Mouse (Mus musculus): ENCODE measurements around the gene Zfp72. TPM values are rescaled to one million over a fixed set of nuclear protein-coding genes. Genes with fewer than 3 reads are reported as not detected.

Gene Zfp72
- 7.1 and 8.6 TPM in 2 replicates for polyA plus RNA-seq (2015; fragmentation: Nextera tagmentation; extraction: Ambion mirVana)

DNA sequence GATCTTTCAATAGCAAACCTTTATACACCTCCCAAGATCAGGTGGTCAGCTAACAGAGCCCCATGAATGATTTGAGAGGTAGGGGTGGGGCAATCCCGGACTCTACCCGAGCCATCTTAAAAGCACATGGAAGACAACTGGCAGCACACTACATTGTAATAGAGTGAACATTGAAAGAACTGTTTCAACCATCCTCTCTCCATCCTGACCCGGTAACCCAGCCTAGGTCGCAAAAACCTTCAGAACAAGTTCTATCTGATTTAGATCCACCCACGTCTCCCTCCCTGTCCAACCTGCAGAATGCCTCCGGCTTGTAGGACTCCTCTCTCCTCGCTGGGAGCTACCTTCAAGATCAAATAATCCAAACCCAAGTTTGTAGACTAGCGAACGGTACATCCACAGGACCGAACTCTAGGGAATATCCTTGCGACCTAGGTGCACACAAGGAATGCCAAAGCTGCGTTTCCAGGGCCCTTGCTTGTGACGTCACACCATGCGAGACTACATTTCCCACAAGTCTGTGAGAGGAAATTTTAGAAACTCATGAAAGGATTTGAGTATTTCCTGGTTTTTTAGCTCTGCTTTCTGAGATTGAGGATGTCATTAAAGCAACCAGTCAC is at the start of gene Zfp72:
Gene Zfp72, minus strand, starts transcription at position 466 of the 620 bp plus-strand sequence.
- Histone ChIP-seq H3K9ac (replicated peaks; ENCODE audit: low read length) (peak within 1 kb of the TSS; percentile 82), H3K27ac (ENCODE audit: low read length) (peak within 1 kb of the TSS; percentile 67; the same call in 1 of the 2 replicates), H3K36me3 (ENCODE audit: insufficient read depth, low read length) (no peaks in the 10 kb centered on the region), H3K9me3 (ENCODE audit: low read length) (no peaks in the 10 kb centered on the region), H3K4me3 (ENCODE audit: low read length) (peak within 1 kb of the TSS; percentile 81), H3K4me1 (ENCODE audit: insufficient read depth, low read length) (0 out of 2 replicates have a peak, but pooled peaks cover 8% of the 10 kb centered on the region), H3K4me2 (replicated peaks; ENCODE audit: low read depth, low read length) (peak within 1 kb of the TSS; percentile 74), H3K27me3 (ENCODE audit: insufficient read depth, low read length) (no peaks in the 10 kb centered on the region)
- under 1% methylated on average over 14 of the region's 14 CpGs for WGBS
- ATAC-seq (ENCODE audit: low FRiP score, low TSS enrichment): peak; percentile 92

DNA sequence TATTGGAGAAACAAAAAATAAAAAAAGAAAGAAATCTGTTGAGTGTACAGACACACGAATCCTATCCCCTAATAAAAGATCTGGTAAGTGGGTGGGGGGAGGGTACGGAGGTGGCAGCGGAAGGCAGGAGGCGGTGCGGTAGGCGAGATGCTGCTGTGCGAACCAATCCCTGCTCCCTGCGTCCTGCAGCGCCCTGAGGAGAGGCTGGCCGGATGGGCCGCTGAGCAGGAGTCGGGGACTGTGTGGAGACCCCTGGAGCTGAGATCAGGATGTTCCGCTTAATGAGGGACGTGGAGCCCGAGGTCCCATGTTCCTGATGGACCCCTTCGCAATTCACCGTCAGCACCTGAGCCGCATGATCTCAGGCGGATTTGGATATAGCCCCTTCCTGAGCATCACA is 49.3 kb upstream of the Zfp72 start:
- 22% methylated on average over 19 of the region's 19 CpGs for WGBS
- no peak overlapping the region for H3K27ac ChIP-seq (ENCODE audit: low read length)
- no peaks in the 10 kb centered on the region for H3K27me3 ChIP-seq (ENCODE audit: insufficient read depth, low read length)
- H3K4me3 ChIP-seq (ENCODE audit: low read length): no peak overlapping the region
- H3K36me3 ChIP-seq (ENCODE audit: insufficient read depth, low read length): peaks cover 18% of the 10 kb centered on the region; the same call in 1 of the 2 replicates
- no peak for ATAC-seq (ENCODE audit: low FRiP score, low TSS enrichment)
- no peak overlapping the region for H3K4me2 ChIP-seq (replicated peaks; ENCODE audit: low read depth, low read length)
- no peaks in the 10 kb centered on the region for H3K4me1 ChIP-seq (ENCODE audit: insufficient read depth, low read length)
- H3K9me3 ChIP-seq (ENCODE audit: low read length): peaks cover 40% of the 10 kb centered on the region
- no peak overlapping the region for H3K9ac ChIP-seq (replicated peaks; ENCODE audit: low read length)

DNA sequence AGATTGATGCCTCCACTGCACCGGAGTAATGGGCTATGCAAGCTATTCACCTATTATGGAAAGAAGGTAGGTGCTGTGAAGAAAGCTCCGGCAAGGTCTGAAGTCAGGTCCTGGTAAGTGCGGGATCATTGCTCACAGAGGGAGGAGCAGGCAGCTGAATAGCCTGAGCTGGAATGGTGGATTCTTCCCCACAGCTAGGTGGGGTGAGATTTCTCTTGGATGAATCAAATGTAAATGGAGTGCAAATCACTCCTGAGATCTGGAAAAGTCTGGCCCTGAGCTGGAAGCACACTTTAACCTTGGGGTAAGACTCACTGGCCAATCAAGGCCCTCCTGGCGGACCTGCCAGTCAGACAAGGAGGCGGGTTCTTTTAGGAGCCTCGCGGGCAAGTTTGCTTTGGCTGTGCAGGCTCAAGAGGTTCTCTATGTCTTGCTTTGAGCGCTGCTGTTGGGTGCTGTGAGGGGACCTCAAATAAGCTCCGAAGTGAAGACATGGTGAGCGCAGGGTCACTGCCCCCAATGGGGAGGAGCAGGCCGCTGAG is 8.7 kb upstream of the Zfp72 start, which contains the start of gene Ftl1-ps1:
Gene Ftl1-ps1, plus strand, starts transcription at position 397 of the 542 bp plus-strand sequence.
- H3K9ac ChIP-seq (replicated peaks; ENCODE audit: low read length): peak within 1 kb of the TSS; percentile 48; the same call in 1 of the 2 replicates
- 12% methylated on average over 11 of the region's 11 CpGs for WGBS
- no peaks in the 10 kb centered on the region for H3K36me3 ChIP-seq (ENCODE audit: insufficient read depth, low read length)
- peak; percentile 84 for ATAC-seq (ENCODE audit: low FRiP score, low TSS enrichment)
- H3K4me3 ChIP-seq (ENCODE audit: low read length): peak within 1 kb of the TSS; percentile 25; the same call in 1 of the 2 replicates
- peak within 1 kb of the TSS; percentile 45 for H3K4me2 ChIP-seq (replicated peaks; ENCODE audit: low read depth, low read length)
- H3K27me3 ChIP-seq (ENCODE audit: insufficient read depth, low read length): no peaks in the 10 kb centered on the region
- H3K4me1 ChIP-seq (ENCODE audit: insufficient read depth, low read length): no peaks in the 10 kb centered on the region
- no peaks in the 10 kb centered on the region for H3K9me3 ChIP-seq (ENCODE audit: low read length)
- H3K27ac ChIP-seq (ENCODE audit: low read length): no peak within 1 kb of the TSS

DNA sequence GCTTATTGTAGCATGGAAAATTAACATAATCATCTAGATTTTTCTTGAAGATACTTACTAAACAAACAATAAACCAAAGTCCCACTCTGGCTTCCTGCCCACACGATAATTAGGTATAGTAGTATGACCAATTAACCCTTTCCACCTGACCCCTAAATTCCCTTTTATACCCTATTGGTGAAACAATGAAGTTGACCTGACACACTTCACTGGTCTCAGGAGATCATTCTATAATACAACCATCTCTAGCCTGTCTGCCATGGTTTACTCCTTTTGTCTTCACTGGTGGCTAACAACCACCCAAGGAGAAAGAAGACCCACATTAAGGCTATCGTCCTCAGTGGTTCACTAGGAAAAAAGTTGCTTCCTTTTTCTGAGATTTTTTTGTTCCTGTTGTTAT is 520 bp upstream of the Zfp72 start:
- Histone ChIP-seq H3K27me3 (ENCODE audit: insufficient read depth, low read length) (no peaks in the 10 kb centered on the region), H3K36me3 (ENCODE audit: insufficient read depth, low read length) (no peaks in the 10 kb centered on the region), H3K9ac (replicated peaks; ENCODE audit: low read length) (no peak overlapping the region), H3K4me3 (ENCODE audit: low read length) (no peak overlapping the region), H3K9me3 (ENCODE audit: low read length) (no peaks in the 10 kb centered on the region), H3K4me2 (replicated peaks; ENCODE audit: low read depth, low read length) (no peak overlapping the region), H3K4me1 (ENCODE audit: insufficient read depth, low read length) (0 out of 2 replicates have a peak, but pooled peaks cover 8% of the 10 kb centered on the region), H3K27ac (ENCODE audit: low read length) (no peak overlapping the region)
- ATAC-seq (ENCODE audit: low FRiP score, low TSS enrichment): peak; percentile 50; the same call in 1 of the 2 replicates
- 65% methylated on average over 2 of the region's 2 CpGs for WGBS

DNA sequence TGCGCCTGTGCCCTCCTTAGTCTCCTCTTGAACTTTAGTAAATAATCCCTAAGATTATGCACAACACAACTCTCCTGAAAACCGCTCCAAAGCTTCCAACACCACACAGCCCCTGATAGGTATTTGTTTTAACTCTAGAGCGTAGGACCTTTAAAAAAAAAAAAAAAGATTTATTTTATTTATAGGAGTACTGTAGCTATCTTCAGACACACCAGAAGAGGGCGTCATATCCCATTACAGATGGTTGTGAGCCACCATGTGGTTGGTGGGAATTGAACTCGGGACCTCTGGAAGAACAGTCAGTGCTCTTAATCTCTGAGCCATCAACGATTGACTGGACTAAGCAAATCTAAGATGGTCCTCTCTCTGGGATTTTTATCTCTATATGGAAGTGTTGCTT is 906 bp downstream of the Zfp72 start:
- no peak overlapping the region for H3K27ac ChIP-seq (ENCODE audit: low read length)
- H3K27me3 ChIP-seq (ENCODE audit: insufficient read depth, low read length): no peaks in the 10 kb centered on the region
- 61% methylated on average over 6 of the region's 6 CpGs for WGBS
- ATAC-seq (ENCODE audit: low FRiP score, low TSS enrichment): peak; percentile 23; the same call in 1 of the 2 replicates
- H3K9me3 ChIP-seq (ENCODE audit: low read length): no peaks in the 10 kb centered on the region
- H3K4me3 ChIP-seq (ENCODE audit: low read length): peak overlapping the region; percentile 81
- H3K4me2 ChIP-seq (replicated peaks; ENCODE audit: low read depth, low read length): peak overlapping the region; percentile 74
- 0 out of 2 replicates have a peak, but pooled peaks cover 8% of the 10 kb centered on the region for H3K4me1 ChIP-seq (ENCODE audit: insufficient read depth, low read length)
- H3K36me3 ChIP-seq (ENCODE audit: insufficient read depth, low read length): no peaks in the 10 kb centered on the region
- H3K9ac ChIP-seq (replicated peaks; ENCODE audit: low read length): no peak overlapping the region

DNA sequence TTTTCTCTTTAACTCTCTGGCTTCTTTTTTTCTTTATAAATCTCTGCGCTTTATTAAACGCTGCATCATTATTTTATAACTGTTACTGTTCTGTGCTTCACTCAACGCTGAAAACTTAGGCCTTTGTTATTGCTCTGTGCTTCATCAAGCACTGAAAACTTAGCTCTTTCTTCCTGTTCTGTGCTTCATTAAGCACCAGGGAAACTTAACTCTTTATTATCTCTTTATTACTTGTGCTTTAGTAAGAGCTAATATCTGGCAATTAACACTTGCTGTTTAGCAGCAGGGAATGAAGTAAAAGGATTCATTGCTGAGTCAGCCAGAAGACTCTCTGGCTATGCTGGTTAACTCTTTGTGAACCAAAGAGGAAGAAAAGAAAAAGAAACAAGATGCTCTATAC is 8.3 kb downstream of the Zfp72 start:
- H3K4me2 ChIP-seq (replicated peaks; ENCODE audit: low read depth, low read length): no peak overlapping the region

DNA sequence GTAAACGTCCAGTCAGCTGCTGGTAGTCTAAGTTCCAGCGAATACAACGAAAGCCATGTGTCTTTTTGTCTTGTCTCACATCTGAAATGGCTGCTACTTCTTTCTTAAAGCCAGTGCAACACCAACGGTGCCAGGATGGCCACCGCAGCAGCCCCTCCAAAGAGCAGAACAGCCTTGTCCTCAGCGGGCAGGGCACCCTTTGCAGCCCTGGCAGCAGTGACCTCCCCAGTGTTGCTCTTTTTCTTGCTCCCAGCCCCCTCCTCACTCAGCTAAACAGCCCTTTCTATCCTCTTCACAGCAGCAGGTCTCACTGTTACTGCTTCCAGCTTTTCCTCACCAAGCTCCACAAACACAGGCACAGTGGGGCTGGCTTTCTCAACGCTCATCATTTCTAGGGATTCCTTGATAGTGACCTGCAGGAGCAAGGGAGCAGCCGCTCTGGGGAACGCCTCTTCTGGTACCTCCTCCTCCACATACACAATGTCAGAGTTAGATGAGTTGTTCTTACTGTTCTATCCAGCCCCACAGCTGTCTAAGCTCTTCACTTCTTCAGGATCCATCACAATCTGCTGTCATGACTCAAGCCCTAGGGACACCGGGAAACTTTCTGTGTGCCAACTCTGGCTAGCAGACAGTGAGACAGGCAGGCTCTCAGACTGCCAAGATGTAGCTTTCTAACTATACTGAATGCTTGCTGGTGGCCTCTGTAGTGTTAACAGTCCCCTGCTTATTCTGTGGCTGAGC is 8.9 kb downstream of the Zfp72 start:
- no peak overlapping the region for H3K4me3 ChIP-seq (ENCODE audit: low read length)
- H3K27me3 ChIP-seq (ENCODE audit: insufficient read depth, low read length): no peaks in the 10 kb centered on the region
- peaks cover 16% of the 10 kb centered on the region for H3K4me1 ChIP-seq (ENCODE audit: insufficient read depth, low read length)
- no peaks in the 10 kb centered on the region for H3K9me3 ChIP-seq (ENCODE audit: low read length)
- ATAC-seq (ENCODE audit: low FRiP score, low TSS enrichment): peak; percentile 71
- H3K36me3 ChIP-seq (ENCODE audit: insufficient read depth, low read length): 0 out of 2 replicates have a peak, but pooled peaks cover 3% of the 10 kb centered on the region
- H3K27ac ChIP-seq (ENCODE audit: low read length): peak overlapping the region; percentile 61
- no peak overlapping the region for H3K9ac ChIP-seq (replicated peaks; ENCODE audit: low read length)
- H3K4me2 ChIP-seq (replicated peaks; ENCODE audit: low read depth, low read length): no peak overlapping the region; the same call in 1 of the 2 replicates
- WGBS: 41% methylated on average over 10 of the region's 10 CpGs

More for the DNA sequence above, 8.3 kb downstream of the Zfp72 start:
- Histone ChIP-seq H3K4me3 (ENCODE audit: low read length) (no peak overlapping the region), H3K9ac (replicated peaks; ENCODE audit: low read length) (no peak overlapping the region), H3K27ac (ENCODE audit: low read length) (peak overlapping the region; percentile 61), H3K36me3 (ENCODE audit: insufficient read depth, low read length) (no peaks in the 10 kb centered on the region), H3K27me3 (ENCODE audit: insufficient read depth, low read length) (no peaks in the 10 kb centered on the region), H3K9me3 (ENCODE audit: low read length) (no peaks in the 10 kb centered on the region), H3K4me1 (ENCODE audit: insufficient read depth, low read length) (peaks cover 16% of the 10 kb centered on the region)
- ATAC-seq (ENCODE audit: low FRiP score, low TSS enrichment): peak; percentile 62; the same call in 1 of the 2 replicates
- 24% methylated on average over 3 of the region's 3 CpGs for WGBS

DNA sequence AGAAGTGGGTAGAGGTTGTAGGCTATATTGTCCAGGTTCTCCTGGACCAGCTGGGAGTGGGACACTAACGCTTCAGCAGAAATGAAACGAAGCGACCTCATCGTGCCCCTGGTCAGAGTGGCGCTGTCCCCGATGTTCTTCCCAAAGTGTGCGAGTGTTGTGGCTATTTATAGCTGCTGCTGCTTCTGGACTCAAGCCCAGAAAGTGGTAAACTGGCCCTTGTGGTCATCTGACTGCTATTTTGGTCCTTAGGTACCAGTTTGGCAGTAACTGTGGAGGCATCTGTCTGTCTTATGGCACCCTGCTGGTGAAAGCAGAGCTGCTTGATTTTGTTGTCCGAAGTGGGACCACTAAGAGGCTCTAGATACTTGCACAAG is 26.8 kb downstream of the Zfp72 start, which contains the start of gene Lrrc14b:
Gene Lrrc14b, minus strand, starts transcription at position 147 of the 377 bp plus-strand sequence.
- Histone ChIP-seq H3K27ac (ENCODE audit: low read length) (no peak within 1 kb of the TSS), H3K9ac (replicated peaks; ENCODE audit: low read length) (no peak within 1 kb of the TSS), H3K27me3 (ENCODE audit: insufficient read depth, low read length) (no peaks in the 10 kb centered on the region), H3K4me3 (ENCODE audit: low read length) (no peak within 1 kb of the TSS), H3K4me1 (ENCODE audit: insufficient read depth, low read length) (no peaks in the 10 kb centered on the region), H3K36me3 (ENCODE audit: insufficient read depth, low read length) (peaks cover 28% of the 10 kb centered on the region), H3K9me3 (ENCODE audit: low read length) (no peaks in the 10 kb centered on the region), H3K4me2 (replicated peaks; ENCODE audit: low read depth, low read length) (no peak within 1 kb of the TSS)
- 71% methylated on average over 8 of the region's 8 CpGs for WGBS
- 0 out of 2 replicates have a peak, but pooled peaks have one; percentile 14 for ATAC-seq (ENCODE audit: low FRiP score, low TSS enrichment)

DNA sequence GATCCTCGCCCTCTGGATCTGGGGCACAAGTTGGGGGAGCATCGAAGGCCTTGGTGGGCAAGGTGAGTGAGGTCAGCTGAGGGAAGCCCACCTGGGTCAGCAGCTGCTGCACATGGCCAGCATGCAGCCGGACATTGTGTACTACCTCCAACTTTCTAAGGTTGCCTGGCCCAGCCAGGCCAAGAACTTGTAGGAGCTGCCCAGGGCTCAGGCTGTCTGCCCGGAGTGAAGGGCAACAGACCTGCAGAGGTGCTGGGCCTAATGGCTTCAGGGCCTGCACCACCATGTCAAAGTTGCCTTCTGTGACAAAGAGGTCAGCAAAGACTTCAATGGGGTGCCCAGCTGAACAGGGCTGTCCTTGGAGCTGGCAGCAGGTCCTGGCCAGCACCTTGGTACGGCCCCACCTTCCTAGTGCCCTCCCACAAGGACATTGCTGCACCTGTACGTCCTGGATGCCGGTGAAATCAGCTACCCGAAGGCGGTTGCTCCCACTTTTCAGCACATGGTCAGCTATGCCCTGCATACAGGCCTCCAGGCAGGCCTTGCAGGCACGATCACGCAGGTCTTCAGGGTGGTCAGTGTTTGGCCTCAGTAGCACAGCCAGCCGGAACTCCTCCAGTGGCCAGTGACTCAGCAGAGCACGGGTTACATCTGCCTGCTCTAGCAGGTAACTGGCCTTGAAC is 27.3 kb downstream of the Zfp72 start:
- Histone ChIP-seq H3K4me2 (replicated peaks; ENCODE audit: low read depth, low read length) (no peak overlapping the region), H3K9me3 (ENCODE audit: low read length) (no peaks in the 10 kb centered on the region), H3K9ac (replicated peaks; ENCODE audit: low read length) (no peak overlapping the region), H3K4me3 (ENCODE audit: low read length) (no peak overlapping the region), H3K27me3 (ENCODE audit: insufficient read depth, low read length) (no peaks in the 10 kb centered on the region), H3K36me3 (ENCODE audit: insufficient read depth, low read length) (peaks cover 33% of the 10 kb centered on the region), H3K27ac (ENCODE audit: low read length) (no peak overlapping the region), H3K4me1 (ENCODE audit: insufficient read depth, low read length) (no peaks in the 10 kb centered on the region)
- ATAC-seq (ENCODE audit: low FRiP score, low TSS enrichment): 0 out of 2 replicates have a peak, but pooled peaks have one; percentile 21
- 89% methylated on average over 13 of the region's 13 CpGs for WGBS

Data from kidney, embryonic 16.5 days (tissue).